Mouse (Mus musculus) spleen, postnatal 10 days (tissue): ENCODE results near the gene Galk1.
A peak's percentile ranks its signal among the peaks of the same experiment; 100 is the strongest.

Experiments used
- DNase-seq, 2 experiments: peaks; one replicate each; pipeline ENCODE4 v3.0.0; 2021 to 2022; ENCODE audit warnings: low spot score in 2 of 2

Gene Galk1

GRCm38 (mm10) chr11:116012262-116012947 lies at the start of gene Galk1:
Gene Galk1 (minus strand): TSS chr11:116012719.
- peak; percentile 64 to 90 for DNase-seq

GRCm38 (mm10) chr11:116061641-116062415 lies 49.3 kb upstream of the Galk1 start:
- DNase-seq: no peak

GRCm38 (mm10) chr11:116060596-116060995 lies 48.1 kb upstream of the Galk1 start:
- no peak for DNase-seq

GRCm38 (mm10) chr11:116059691-116060025 lies 47.1 kb upstream of the Galk1 start:
- no peak for DNase-seq

GRCm38 (mm10) chr11:116058868-116059690 lies 46.6 kb upstream of the Galk1 start:
- no peak for DNase-seq

DNA sequence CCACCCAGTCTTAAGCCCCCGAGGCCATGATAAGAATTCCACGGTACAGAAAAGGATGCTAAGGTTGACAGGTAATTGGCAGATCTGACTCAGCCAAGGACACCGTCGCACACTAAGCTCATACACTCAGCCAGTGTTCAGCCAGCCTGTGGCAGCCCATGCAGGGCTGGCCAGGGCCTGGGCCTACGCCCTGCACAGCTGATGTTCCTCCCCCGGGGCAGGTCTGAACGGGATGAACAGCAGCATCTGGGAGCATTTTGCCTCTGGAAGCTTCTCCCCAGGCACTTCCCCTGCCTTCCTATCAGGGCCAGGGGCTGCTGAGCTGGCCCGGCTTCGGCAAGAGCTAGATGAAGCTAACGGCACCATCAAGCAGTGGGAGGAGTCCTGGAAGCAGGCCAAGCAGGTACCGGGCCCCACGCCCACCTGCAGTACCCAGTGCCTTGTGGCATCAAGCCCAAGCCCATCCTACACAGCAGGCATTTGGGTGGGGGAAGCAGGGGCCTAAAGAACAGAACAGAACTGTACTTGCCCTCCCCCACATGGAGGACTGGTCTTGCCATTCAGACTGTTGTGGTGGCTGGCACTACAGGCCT lies 45.6 kb upstream of the Galk1 start:
- no peak for DNase-seq

GRCm38 (mm10) chr11:116057237-116057881 lies 44.8 kb upstream of the Galk1 start:
- DNase-seq: no peak

DNA sequence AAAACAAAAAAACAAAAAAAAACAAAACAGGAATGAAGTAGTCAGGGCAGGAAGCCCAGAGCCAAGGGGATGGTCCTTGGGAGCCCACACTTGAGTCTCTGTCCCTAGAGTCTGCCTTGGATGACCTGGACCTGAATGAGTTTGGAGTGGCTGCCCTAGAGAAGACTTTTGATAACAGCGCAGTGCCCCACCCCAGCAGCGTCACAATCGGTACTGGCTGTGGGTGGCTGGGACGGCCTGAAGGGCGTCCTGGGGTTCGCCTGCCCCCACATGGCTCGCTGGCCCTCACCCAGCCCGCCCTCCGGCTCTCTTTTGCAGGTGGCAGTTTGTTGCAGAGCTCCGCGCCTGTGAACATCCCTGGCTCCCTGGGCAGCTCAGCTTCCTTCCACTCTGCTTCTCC lies 43.4 kb upstream of the Galk1 start:
- no peak for DNase-seq

GRCm38 (mm10) chr11:116053510-116054229 lies 41.2 kb upstream of the Galk1 start:
- no peak for DNase-seq

DNA sequence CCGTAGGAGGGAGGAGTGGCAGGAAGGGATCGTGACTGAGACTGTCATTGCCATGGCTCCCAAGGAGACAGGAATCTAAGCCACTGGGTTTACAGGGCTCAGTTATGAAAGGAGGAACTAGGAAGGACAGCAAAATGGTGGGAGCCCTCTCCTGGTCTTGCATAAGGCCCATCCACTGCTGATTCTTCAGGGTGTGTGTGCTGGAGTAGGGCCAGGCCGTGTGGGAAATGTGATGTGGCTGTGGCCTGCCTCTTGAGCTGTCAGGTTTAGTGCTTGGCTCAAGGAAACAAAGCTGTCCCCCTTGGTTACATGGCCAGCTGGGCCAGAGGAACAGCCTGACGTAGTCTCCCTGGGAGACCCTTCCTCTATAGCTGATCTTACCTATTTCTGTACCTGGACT lies 37.7 kb upstream of the Galk1 start:
- DNase-seq: no peak

DNA sequence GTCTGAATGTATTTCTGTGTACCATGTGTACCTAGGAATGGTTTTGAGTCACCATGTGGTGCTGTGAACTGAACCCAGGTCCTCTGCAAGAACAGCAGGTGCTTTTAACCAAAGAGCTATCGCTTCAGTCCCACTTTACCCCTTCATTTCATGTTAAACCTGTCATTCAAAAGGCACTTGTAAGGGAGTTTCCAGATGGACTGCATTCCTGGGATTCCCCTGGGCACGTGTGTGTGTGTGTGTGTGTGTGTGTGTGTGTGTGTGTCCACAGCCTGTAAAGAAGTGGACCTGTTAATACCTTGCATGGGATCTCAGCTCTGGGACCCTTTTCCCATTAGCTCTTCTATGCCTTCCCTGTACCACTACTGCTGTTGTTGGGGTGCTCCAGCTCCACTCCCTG lies 37.1 kb upstream of the Galk1 start:
- no peak for DNase-seq

GRCm38 (mm10) chr11:116045173-116045572 lies 32.7 kb upstream of the Galk1 start:
- no peak for DNase-seq

DNA sequence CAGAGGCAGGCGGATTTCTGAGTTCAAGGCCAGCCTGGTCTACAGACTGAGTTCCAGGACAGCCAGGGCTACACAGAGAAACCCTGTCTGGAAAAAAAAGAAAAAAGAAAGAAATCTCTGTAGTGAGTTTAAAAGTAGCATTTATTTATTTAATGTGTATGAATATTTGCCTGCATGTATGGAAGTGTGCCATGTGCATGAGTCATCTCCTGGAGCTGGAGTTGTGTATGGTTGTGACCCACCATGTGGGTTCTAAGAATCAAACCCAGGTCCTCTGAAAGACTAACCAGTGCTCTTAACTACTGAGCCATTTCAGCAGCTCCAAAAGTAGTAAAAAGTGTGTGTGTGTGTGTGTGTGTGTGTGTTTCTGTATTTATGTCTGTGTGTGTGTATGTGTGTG lies 30.8 kb upstream of the Galk1 start:
- DNase-seq: no peak

GRCm38 (mm10) chr11:116042372-116043138 lies 30.0 kb upstream of the Galk1 start:
- no peak for DNase-seq

DNA sequence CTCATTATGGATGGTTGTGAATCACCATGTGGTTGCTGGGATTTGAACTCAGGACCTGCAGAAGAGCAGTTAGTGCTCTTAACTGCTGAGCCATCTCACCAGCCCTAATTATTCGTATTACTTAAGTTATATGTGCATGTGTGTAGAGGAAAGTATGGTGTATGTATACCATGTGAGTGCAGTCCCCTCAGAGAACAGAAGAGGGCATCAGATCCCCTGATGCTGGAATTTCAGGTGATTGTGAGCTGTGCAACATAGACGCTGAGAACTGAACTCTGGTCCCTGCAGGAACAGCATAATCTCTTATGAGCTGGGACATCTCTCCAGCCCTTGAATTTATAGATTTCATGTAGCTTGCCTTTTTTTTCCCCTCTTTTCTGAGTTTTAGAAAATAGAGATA lies 29.3 kb upstream of the Galk1 start:
- DNase-seq: no peak

DNA sequence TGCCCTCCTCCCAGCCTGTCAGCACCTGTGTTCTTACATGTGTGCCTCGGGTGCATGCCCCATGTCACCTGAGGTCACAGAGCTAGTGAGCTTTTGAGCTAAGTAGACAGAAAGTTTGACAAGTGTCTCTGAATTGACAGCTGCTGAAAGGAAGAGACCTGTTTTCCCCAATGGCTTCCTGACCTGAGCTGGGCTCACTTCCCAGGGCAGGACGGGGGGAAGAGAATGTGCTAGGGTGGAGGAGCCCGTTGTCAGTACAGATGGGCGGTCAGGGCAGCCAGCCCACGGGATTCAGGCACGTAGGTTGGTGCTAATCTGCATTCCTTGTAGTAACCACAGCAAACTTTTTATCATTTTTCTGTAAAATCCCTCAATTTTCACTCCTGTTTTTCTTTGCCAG lies 28.1 kb upstream of the Galk1 start:
- DNase-seq: no peak

DNA sequence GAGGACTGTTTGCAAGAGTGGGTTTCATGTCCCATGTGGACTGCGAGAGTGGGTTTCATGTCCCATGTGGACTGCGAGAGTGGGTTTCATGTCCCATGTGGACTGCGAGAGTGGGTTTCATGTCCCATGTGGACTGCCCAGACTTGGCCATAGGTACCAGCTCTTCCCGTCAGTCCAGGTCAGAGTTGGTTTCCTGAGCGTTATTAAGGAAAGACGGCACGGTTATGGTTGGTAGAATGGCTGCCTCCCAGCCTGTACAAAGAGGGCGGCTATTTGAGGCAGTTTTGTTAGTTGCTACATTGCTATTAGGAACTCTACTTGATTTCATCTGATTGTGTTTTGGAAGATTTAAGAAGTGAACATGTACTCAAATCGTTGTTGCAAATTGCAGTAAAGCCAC lies 25.3 kb upstream of the Galk1 start:
- DNase-seq: no peak

- no peak for DNase-seq
Observed at GRCm38 (mm10) chr11:116036671-116037070, 24.2 kb upstream of the Galk1 start.

- no peak for DNase-seq
Observed at GRCm38 (mm10) chr11:116034584-116034983, 22.1 kb upstream of the Galk1 start.
